Mouse (Mus musculus) right cerebral cortex, adult 18-20 months (tissue): ENCODE measurements around the gene Nus1.

Experiments used
- DNase-seq: peaks from one replicate; pipeline ENCODE4 v3.0.0; 2022; ENCODE audit warnings: mixed read lengths

Gene Nus1

DNA sequence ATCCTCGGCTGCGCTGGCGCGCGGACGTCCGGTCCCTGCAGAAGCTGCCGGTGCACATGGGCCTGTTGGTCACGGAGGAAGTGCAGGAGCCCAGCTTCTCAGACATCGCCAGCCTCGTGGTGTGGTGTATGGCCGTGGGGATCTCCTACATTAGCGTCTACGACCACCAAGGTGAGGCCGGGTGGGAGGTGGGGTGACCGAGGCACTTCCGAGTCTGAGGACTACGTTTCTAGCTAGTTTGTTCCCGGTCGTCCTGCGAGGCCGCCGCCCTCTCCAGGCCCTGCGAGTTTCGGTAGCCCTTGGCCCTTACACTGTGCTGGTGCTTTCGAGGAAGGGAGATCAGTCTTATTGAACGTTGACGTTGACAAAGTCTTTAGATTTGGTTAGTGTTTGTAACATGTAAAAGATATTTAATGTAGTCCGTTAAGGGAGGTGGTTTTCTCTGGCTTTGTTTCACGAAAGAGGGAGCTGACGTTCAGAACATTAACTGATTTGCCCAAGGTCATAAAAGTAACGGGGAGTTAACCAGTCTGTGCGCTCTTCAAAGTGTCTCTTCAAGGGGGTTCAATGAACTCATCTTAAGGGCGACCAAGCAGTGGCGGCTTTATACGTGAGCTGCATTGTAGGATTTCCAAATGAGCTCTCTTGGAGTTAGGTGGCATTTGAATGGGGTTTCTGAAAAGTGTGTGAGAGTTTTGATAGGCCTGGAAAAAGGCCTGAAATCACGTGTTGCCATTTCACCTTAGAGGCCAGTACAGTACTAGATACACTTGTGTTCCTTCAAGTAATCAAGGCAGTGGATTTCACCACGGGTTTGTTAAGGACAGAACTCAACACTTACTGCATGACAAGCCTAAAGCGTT is 882 bp downstream of the Nus1 start:
- DNase-seq: no peak

DNA sequence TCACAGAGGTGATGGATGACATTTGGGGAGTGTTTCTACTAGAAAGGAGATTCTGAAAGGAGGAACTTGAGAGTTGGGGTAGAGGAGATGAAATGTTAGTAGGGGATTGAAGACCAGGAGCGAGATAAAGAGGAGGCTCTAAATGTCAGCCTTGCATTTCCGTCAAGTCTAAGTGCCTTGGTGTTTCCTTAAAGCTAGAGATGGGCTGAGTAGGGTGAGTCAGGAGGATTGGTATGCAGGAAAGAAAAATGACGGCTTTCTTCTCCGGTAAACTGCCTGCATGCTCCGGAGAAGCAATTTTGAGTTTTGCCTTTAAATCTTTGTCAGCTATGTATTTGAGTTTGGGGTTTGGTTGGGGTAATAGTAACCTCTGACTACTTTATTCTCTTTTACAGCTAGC is 1.6 kb downstream of the Nus1 start:
- DNase-seq: no peak

DNA sequence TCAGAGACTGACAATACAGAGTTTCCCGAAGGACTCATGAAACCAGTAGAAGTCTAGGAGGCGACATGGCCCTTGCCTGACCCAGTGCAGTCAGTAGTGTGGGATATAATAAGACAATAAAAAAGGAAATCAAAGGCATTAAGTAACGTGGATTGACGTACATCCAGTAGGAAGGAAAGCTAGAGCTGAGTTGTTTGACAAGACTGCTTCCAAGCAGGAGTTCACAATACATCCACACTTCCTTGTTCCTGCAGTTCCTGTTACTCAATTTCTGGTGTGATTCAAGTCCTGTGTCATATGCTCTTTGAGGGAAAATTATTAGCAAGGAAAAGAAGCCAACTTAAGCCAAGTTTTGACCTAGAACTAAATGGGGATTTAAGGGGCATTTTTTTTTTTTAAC is 2.1 kb downstream of the Nus1 start:
- DNase-seq: no peak

DNA sequence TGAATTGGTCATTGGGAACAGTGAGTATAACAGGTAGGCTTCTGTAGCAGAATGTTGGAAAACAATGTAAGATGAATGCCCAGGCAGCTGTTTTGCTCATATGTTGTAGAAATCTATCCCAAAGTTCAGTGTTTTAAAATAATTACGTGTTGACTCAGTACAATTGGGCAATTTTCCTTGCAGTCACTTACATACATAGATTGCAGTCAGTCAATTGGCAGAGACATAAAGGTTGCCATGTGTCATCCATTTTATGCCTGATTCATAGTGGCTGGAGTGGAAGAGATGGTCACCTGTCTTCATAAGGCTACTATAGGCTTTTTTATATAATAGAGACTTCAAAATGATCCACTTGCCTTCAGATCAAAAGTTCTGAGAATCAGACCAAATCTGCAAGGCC is 3.2 kb downstream of the Nus1 start:
- DNase-seq: no peak

DNA sequence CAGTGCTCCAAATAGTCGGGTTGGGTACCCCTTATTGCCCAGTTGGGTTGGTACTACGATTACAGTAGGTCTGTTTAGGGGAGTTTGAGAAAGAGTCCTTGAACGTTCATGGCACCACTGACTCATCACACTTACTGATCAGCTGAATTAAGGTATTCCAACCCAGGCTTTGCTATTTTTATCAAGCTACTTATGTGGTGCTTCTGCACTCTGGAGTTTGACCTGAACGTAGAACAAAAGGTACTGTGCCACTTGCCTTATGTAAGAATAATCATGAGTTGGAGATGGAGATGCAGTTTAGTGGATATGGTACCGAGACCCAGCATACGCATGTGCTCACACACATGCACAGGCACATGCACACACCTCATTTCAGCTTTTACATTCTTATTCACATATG is 4.4 kb downstream of the Nus1 start:
- peak; percentile 10 for DNase-seq

DNA sequence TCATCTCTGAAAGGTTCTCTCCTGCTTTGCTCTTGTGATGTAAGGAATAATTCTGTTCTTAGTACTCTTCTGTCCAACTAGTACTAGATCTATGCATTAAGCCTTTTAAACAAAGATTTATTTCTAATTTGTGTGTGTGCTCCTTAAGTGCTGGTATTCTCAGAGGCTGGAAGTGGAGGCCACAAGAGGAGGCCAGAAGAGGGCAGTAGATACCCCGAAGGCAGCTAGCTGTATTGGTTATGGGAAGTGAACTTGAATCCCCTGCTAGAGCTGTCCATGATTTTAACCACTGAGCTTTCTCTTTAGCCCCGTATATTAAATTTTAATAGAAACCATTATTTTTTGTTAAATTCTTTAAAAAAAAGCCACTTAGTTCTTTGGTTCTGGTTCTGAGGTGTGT is 5.8 kb downstream of the Nus1 start:
- DNase-seq: no peak

DNA sequence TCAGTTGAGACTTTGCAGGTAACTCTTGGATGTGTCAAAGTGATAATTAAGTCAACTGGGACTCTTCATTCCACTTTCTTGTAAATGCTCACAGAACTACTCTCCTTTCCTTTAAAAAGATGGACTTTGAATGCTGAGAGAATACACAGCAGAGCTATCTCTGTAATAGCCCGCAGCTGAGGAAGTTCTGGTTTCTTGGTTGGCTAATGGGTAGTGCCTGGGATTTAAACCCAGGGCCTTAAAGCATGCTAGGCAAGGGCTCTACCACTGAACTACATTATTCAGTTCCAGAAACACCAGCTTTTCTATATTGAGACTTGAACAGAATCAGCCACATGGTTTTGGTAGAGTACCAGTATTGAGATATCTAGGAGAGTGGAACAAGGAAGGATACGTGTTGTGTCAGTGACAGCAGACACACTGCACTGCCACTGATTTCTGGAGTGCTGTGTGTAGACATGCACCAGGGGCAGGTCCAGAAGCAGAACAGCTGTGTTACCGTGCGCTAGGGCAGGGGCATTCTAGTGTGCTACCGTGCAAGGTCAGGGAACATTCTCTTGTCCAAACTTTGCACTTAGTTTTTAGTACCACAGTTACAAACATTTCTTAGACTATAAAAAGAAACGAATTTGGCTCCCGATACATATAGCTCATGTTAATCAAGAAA is 9.1 kb downstream of the Nus1 start:
- DNase-seq: no peak

DNA sequence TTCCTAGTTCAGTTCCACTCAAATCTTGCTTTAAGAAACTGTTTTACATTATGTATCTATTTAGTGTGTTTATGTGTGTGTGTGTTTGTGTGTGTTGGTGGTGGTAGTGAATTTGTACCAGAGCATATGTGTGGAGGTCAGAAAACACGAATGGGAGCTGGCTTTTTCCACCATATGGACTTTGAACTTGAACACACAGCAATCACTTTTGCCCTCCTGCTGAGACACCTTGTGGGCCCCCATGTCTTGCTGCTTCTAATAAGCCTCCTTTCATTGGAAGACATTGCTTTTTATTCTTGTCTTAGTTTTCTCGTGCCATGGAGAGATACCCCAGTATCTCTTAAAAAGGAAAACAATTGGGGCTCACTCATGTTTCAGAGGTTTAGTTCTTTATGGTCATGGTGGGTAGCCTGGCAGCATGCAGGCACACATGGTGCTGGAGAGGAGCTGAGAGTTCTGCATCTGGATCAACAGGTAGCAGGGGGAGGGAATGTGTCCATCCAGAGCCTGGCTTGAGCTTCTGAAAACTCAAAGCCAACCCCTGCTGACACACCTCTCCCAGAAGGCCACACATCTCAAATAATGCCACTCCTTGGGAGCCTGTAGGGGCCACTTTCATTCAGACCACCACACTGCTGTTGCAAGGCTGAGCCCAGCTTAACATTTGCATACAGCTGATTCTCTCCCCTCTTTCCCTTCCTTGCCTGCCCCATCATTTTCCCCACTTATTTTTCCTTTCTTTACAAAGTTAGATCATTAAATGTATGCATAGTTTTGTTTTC is 10.5 kb downstream of the Nus1 start:
- DNase-seq: no peak

DNA sequence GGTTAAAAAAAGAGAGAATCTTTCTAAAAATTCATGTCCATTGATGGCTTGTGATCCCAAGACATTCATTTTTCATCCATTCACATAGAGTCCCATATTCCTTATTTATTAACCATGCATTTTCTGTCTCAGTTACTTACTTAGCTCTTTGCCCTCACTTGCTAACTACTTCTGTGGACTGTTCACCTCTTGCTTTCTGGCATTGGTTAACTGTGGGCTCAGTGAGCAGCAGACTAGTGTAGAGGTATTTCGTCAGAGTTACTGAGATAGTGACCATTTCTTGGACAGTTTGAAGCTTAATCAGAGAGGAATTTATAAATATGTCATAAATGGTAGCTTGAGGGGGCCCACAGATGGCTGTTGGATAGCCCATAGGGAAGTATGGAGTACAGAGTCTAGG is 13.6 kb downstream of the Nus1 start:
- no peak for DNase-seq

DNA sequence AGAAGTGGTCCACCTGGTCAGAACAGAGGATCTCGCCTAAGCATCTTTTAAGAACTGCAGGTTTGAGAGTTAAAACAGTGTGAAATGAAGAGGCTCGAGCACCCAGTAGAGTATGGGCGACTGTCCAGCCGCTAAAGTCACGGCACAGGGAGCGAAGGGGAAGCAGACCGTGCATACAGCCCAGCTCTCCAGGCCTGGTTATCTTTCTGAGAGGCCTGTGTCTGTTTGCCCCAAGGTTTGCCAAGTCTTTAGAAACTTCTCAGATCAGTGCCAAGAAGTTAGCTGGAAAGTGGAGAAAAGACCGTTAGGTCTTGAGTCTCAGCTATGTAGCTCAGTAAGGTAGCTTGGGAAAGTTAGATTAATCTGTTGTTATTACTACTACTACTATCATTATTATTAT is 17.5 kb downstream of the Nus1 start:
- DNase-seq: no peak

DNA sequence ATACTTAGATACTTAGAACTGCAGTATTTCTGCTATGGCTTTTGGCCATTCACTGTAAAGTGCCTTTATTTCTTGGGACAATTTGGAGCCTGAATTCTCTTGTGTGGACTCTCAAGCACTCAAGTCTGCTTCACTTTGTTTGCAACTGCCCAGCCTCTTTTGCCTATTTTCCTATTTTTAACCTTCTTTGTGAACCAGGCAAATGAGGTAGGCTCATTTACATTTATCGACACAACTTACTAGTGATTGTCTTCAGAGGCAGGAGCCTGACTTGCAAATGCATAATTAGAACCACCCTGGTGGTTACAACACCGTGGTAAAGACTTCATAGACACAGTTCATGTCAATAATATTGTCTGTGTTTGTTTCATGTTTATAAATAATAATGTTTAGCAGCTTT is 43.3 kb downstream of the Nus1 start:
- DNase-seq: no peak

DNA sequence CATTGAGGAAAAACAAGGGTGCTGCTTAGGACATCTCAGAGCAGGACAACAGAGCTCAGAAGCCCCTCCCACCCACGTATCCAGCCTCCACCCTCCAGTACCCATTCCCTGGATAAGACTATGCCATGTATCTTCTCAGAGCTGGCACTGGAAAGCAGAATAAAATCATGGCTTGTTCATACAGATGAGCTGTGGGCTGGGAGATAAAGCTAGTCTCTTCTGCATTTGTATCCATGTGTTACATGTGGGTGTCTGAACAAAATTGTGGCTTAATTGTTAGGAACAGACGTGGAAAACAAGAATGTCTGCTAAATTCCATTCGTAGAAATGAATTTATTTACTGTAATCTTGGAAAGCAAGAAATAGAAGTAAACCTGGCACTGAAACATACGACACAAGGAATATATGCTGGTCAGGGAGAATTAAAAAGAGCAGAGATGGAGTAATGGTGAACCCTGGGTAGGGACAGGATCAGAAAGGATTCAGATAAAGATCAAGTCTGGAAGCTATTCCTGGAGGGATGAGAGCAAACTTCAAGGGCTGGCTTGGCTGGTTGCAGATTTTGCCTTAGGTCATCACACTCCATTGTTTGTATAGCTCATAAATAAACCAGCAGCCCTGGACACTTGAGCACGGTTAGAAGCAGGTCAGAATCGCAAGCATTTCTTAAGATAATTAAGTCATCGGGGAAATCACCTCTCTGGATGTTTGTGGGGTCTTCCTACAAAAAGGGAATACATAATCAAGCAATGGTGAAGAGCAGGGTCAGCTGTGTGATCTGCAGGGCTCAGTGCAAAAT is 46.8 kb downstream of the Nus1 start:
- DNase-seq: no peak

DNA sequence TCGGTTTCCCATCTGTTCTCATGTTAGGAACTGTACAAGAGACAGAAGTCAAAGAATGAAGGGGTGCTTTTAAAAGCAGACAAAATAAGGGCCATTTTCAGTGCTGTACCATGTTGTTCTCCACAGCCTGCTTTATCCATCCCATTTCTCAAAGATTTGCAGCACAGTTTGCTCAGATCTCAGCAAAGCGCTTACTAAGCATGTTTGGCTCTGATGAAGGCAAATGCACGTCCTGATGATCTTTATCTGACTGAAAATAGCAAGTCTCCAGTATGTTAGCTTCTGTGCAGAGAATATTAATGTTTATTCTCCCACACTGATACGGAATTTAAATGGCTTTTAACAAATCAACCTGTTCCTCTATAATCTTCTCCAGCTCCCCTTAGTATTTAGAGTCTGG is 54.2 kb downstream of the Nus1 start:
- DNase-seq: no peak
